Mouse (Mus musculus): ENCODE data around the gene Cox8b. TPM values are rescaled to one million over a fixed set of nuclear protein-coding genes. Genes with fewer than 3 reads are reported as not detected.

The Cox8b gene
- polyA plus RNA-seq, 1 experiment from 2014 or later: not detected

GRCm38 (mm10) chr7:140907697-140908096, 7.5 kb upstream of the Cox8b start:
- Histone ChIP-seq H3K27ac (ENCODE audit: low read depth, low read length) (no peak overlapping the region), H3K4me3 (ENCODE audit: low read depth, low read length) (no peak overlapping the region), H3K9me3 (ENCODE audit: control insufficient read depth, low read length) (no peaks in the 10 kb centered on the region), H3K4me2 (ENCODE audit: low read depth, low read length) (no peak overlapping the region), H3K36me3 (ENCODE audit: control insufficient read depth, insufficient read depth, low read length) (no peaks in the 10 kb centered on the region), H3K9ac (replicated peaks; ENCODE audit: low read depth, low read length) (no peak overlapping the region), H3K27me3 (ENCODE audit: control insufficient read depth, insufficient read depth, low read length) (no peaks in the 10 kb centered on the region), H3K4me1 (ENCODE audit: control insufficient read depth, insufficient read depth, low read length) (0 out of 2 replicates have a peak, but pooled peaks cover 3% of the 10 kb centered on the region)
- 84% methylated on average over 7 of the region's 7 CpGs for WGBS
- no peak for ATAC-seq (ENCODE audit: low read depth)

- no peak for ATAC-seq (ENCODE audit: low read depth)
- no peak overlapping the region for H3K9ac ChIP-seq (replicated peaks; ENCODE audit: low read depth, low read length)
Observed at GRCm38 (mm10) chr7:140907131-140907530, 6.9 kb upstream of the Cox8b start.

GRCm38 (mm10) chr7:140905642-140906081, 5.4 kb upstream of the Cox8b start:
- Histone ChIP-seq H3K36me3 (ENCODE audit: control insufficient read depth, insufficient read depth, low read length) (no peaks in the 10 kb centered on the region), H3K9me3 (ENCODE audit: control insufficient read depth, low read length) (no peaks in the 10 kb centered on the region), H3K4me3 (ENCODE audit: low read depth, low read length) (no peak overlapping the region), H3K4me2 (ENCODE audit: low read depth, low read length) (no peak overlapping the region), H3K9ac (replicated peaks; ENCODE audit: low read depth, low read length) (no peak overlapping the region), H3K27me3 (ENCODE audit: control insufficient read depth, insufficient read depth, low read length) (no peaks in the 10 kb centered on the region), H3K4me1 (ENCODE audit: control insufficient read depth, insufficient read depth, low read length) (0 out of 2 replicates have a peak, but pooled peaks cover 3% of the 10 kb centered on the region), H3K27ac (ENCODE audit: low read depth, low read length) (no peak overlapping the region)
- no peak for ATAC-seq (ENCODE audit: low read depth)
- 91% methylated on average over 2 of the region's 2 CpGs for WGBS

More at GRCm38 (mm10) chr7:140907131-140907530, 6.9 kb upstream of the Cox8b start:
- H3K27me3 ChIP-seq (ENCODE audit: control insufficient read depth, insufficient read depth, low read length): no peaks in the 10 kb centered on the region
- no peak overlapping the region for H3K4me2 ChIP-seq (ENCODE audit: low read depth, low read length)
- H3K27ac ChIP-seq (ENCODE audit: low read depth, low read length): no peak overlapping the region
- no peaks in the 10 kb centered on the region for H3K36me3 ChIP-seq (ENCODE audit: control insufficient read depth, insufficient read depth, low read length)
- 86% methylated on average over 13 of the region's 13 CpGs for WGBS
- H3K4me1 ChIP-seq (ENCODE audit: control insufficient read depth, insufficient read depth, low read length): 0 out of 2 replicates have a peak, but pooled peaks cover 3% of the 10 kb centered on the region
- H3K4me3 ChIP-seq (ENCODE audit: low read depth, low read length): no peak overlapping the region
- H3K9me3 ChIP-seq (ENCODE audit: control insufficient read depth, low read length): no peaks in the 10 kb centered on the region

- ATAC-seq (ENCODE audit: low read depth): peak; percentile 69
- Histone ChIP-seq H3K4me1 (ENCODE audit: control insufficient read depth, insufficient read depth, low read length) (no peaks in the 10 kb centered on the region), H3K4me3 (ENCODE audit: low read depth, low read length) (no peak overlapping the region), H3K4me2 (ENCODE audit: low read depth, low read length) (no peak overlapping the region), H3K9ac (replicated peaks; ENCODE audit: low read depth, low read length) (0 out of 2 replicates have a peak overlapping the region, but pooled peaks have one; percentile 21), H3K9me3 (ENCODE audit: control insufficient read depth, low read length) (no peaks in the 10 kb centered on the region), H3K36me3 (ENCODE audit: control insufficient read depth, insufficient read depth, low read length) (peaks cover 5% of the 10 kb centered on the region), H3K27me3 (ENCODE audit: control insufficient read depth, insufficient read depth, low read length) (no peaks in the 10 kb centered on the region), H3K27ac (ENCODE audit: low read depth, low read length) (0 out of 2 replicates have a peak overlapping the region, but pooled peaks have one; percentile 34)
- WGBS: 23% methylated on average over 13 of the region's 13 CpGs
Observed at GRCm38 (mm10) chr7:140903212-140903611, 3.0 kb upstream of the Cox8b start.

GRCm38 (mm10) chr7:140902036-140902875, 2.0 kb upstream of the Cox8b start:
- no peak for ATAC-seq (ENCODE audit: low read depth)
- no peaks in the 10 kb centered on the region for H3K9me3 ChIP-seq (ENCODE audit: control insufficient read depth, low read length)
- 82% methylated on average over 15 of the region's 15 CpGs for WGBS
- H3K9ac ChIP-seq (replicated peaks; ENCODE audit: low read depth, low read length): no peak overlapping the region
- H3K27me3 ChIP-seq (ENCODE audit: control insufficient read depth, insufficient read depth, low read length): no peaks in the 10 kb centered on the region
- H3K4me2 ChIP-seq (ENCODE audit: low read depth, low read length): no peak overlapping the region
- H3K4me1 ChIP-seq (ENCODE audit: control insufficient read depth, insufficient read depth, low read length): no peaks in the 10 kb centered on the region
- H3K36me3 ChIP-seq (ENCODE audit: control insufficient read depth, insufficient read depth, low read length): peaks cover 15% of the 10 kb centered on the region
- H3K27ac ChIP-seq (ENCODE audit: low read depth, low read length): no peak overlapping the region
- no peak overlapping the region for H3K4me3 ChIP-seq (ENCODE audit: low read depth, low read length)

- no peaks in the 10 kb centered on the region for H3K27me3 ChIP-seq (ENCODE audit: control insufficient read depth, insufficient read depth, low read length)
- no peak overlapping the region for H3K9ac ChIP-seq (replicated peaks; ENCODE audit: low read depth, low read length)
- no peaks in the 10 kb centered on the region for H3K9me3 ChIP-seq (ENCODE audit: control insufficient read depth, low read length)
- H3K4me1 ChIP-seq (ENCODE audit: control insufficient read depth, insufficient read depth, low read length): no peaks in the 10 kb centered on the region
- H3K36me3 ChIP-seq (ENCODE audit: control insufficient read depth, insufficient read depth, low read length): peaks cover 30% of the 10 kb centered on the region
- H3K4me3 ChIP-seq (ENCODE audit: low read depth, low read length): no peak overlapping the region
- ATAC-seq (ENCODE audit: low read depth): no peak
- H3K27ac ChIP-seq (ENCODE audit: low read depth, low read length): no peak overlapping the region
- WGBS: 79% methylated on average over 3 of the region's 3 CpGs
- H3K4me2 ChIP-seq (ENCODE audit: low read depth, low read length): no peak overlapping the region
Observed at GRCm38 (mm10) chr7:140899121-140899520, 1.1 kb downstream of the Cox8b start.

GRCm38 (mm10) chr7:140897863-140898262, 2.4 kb downstream of the Cox8b start:
- Histone ChIP-seq H3K36me3 (ENCODE audit: control insufficient read depth, insufficient read depth, low read length) (peaks cover 35% of the 10 kb centered on the region), H3K9me3 (ENCODE audit: control insufficient read depth, low read length) (no peaks in the 10 kb centered on the region), H3K27me3 (ENCODE audit: control insufficient read depth, insufficient read depth, low read length) (no peaks in the 10 kb centered on the region), H3K4me2 (ENCODE audit: low read depth, low read length) (no peak overlapping the region), H3K4me1 (ENCODE audit: control insufficient read depth, insufficient read depth, low read length) (no peaks in the 10 kb centered on the region), H3K27ac (ENCODE audit: low read depth, low read length) (no peak overlapping the region), H3K9ac (replicated peaks; ENCODE audit: low read depth, low read length) (no peak overlapping the region), H3K4me3 (ENCODE audit: low read depth, low read length) (no peak overlapping the region)
- no peak for ATAC-seq (ENCODE audit: low read depth)
- WGBS: 94% methylated on average over 7 of the region's 7 CpGs

- H3K27me3 ChIP-seq (ENCODE audit: control insufficient read depth, insufficient read depth, low read length): no peaks in the 10 kb centered on the region
- no peak overlapping the region for H3K27ac ChIP-seq (ENCODE audit: low read depth, low read length)
- 95% methylated on average over 3 of the region's 3 CpGs for WGBS
- H3K4me3 ChIP-seq (ENCODE audit: low read depth, low read length): no peak overlapping the region
- no peak for ATAC-seq (ENCODE audit: low read depth)
- H3K4me2 ChIP-seq (ENCODE audit: low read depth, low read length): no peak overlapping the region
- no peaks in the 10 kb centered on the region for H3K4me1 ChIP-seq (ENCODE audit: control insufficient read depth, insufficient read depth, low read length)
- no peak overlapping the region for H3K9ac ChIP-seq (replicated peaks; ENCODE audit: low read depth, low read length)
- no peaks in the 10 kb centered on the region for H3K9me3 ChIP-seq (ENCODE audit: control insufficient read depth, low read length)
- H3K36me3 ChIP-seq (ENCODE audit: control insufficient read depth, insufficient read depth, low read length): peaks cover 53% of the 10 kb centered on the region
Observed at GRCm38 (mm10) chr7:140894611-140895010, 5.6 kb downstream of the Cox8b start.

- no peaks in the 10 kb centered on the region for H3K4me1 ChIP-seq (ENCODE audit: control insufficient read depth, insufficient read depth, low read length)
- no peak overlapping the region for H3K9ac ChIP-seq (replicated peaks; ENCODE audit: low read depth, low read length)
- no peak overlapping the region for H3K27ac ChIP-seq (ENCODE audit: low read depth, low read length)
- 92% methylated on average over 7 of the region's 7 CpGs for WGBS
- H3K9me3 ChIP-seq (ENCODE audit: control insufficient read depth, low read length): no peaks in the 10 kb centered on the region
- no peak for ATAC-seq (ENCODE audit: low read depth)
- no peak overlapping the region for H3K4me3 ChIP-seq (ENCODE audit: low read depth, low read length)
- no peaks in the 10 kb centered on the region for H3K27me3 ChIP-seq (ENCODE audit: control insufficient read depth, insufficient read depth, low read length)
- H3K4me2 ChIP-seq (ENCODE audit: low read depth, low read length): no peak overlapping the region
- H3K36me3 ChIP-seq (ENCODE audit: control insufficient read depth, insufficient read depth, low read length): peaks cover 56% of the 10 kb centered on the region
Observed at GRCm38 (mm10) chr7:140894031-140894430, 6.2 kb downstream of the Cox8b start.
